Mouse (Mus musculus) megakaryocyte progenitor cell, adult 5-6 weeks (primary cell): ENCODE results near the gene Kxd1. TPM values are rescaled to one million over a fixed set of nuclear protein-coding genes. Genes with fewer than 3 reads are reported as not detected.

Experiments used
- ATAC-seq: replicated peaks from 2 replicates; pipeline ENCODE4 v1.8.0; 2016; ENCODE audit warnings: mild to moderate bottlenecking, moderate TSS enrichment, inconsistent platforms; ENCODE audit not compliant: poor library complexity
- total RNA-seq, 2 experiments: library from RNA; stranded (forward) in 1 of 2; stranded (reverse) in 1 of 2; fragments of 157-497, 149-512 nt in 1 of 2; fragments of 200-1000 nt in 1 of 2; gene quantifications; 2 replicates each; pipeline versions ENCODE4 v1.2.3 to v1.2.4; 2015 to 2017

Gene Kxd1
- total RNA-seq (2015) (88.0 and 106 TPM in 2 replicates), total RNA-seq (2017) (63.1 and 84.4 TPM in 2 replicates)

- peak; percentile 82 for ATAC-seq
These were observed at the start of gene Kxd1, which contains the start of gene Fkbp8 for GRCm38 (mm10) chr8:70527512-70528181. TSS of gene Kxd1 (minus strand) at chr8:70527956. TSS of gene Fkbp8 (plus strand) at chr8:70527724.

- no peak for ATAC-seq
These were observed 49.5 kb upstream of the Kxd1 start for GRCm38 (mm10) chr8:70577207-70577606.

GRCm38 (mm10) chr8:70574915-70575314 is 47.2 kb upstream of the Kxd1 start:
- peak; percentile 67 for ATAC-seq

GRCm38 (mm10) chr8:70574302-70574701 is 46.5 kb upstream of the Kxd1 start:
- ATAC-seq: no peak

- ATAC-seq: no peak
These were observed 43.2 kb upstream of the Kxd1 start for GRCm38 (mm10) chr8:70570990-70571389.

GRCm38 (mm10) chr8:70570360-70570759 is 42.6 kb upstream of the Kxd1 start:
- ATAC-seq: no peak

- ATAC-seq: peak; percentile 69
These were observed 37.8 kb upstream of the Kxd1 start for GRCm38 (mm10) chr8:70565561-70565960.

GRCm38 (mm10) chr8:70564696-70565235 is 37.0 kb upstream of the Kxd1 start:
- no peak for ATAC-seq

- ATAC-seq: no peak
These were observed 36.1 kb upstream of the Kxd1 start for GRCm38 (mm10) chr8:70563763-70564387.

- ATAC-seq: no peak
These were observed 35.0 kb upstream of the Kxd1 start for GRCm38 (mm10) chr8:70562802-70563201.

- peak; percentile 10 for ATAC-seq
These were observed 34.2 kb upstream of the Kxd1 start for GRCm38 (mm10) chr8:70561809-70562535.

- no peak for ATAC-seq
These were observed 33.6 kb upstream of the Kxd1 start for GRCm38 (mm10) chr8:70561357-70561756.

- no peak for ATAC-seq
These were observed 32.8 kb upstream of the Kxd1 start for GRCm38 (mm10) chr8:70560564-70560963.

GRCm38 (mm10) chr8:70560096-70560495 is 32.3 kb upstream of the Kxd1 start:
- peak; percentile 65 for ATAC-seq

GRCm38 (mm10) chr8:70558983-70559382 is 31.2 kb upstream of the Kxd1 start:
- ATAC-seq: no peak

- ATAC-seq: peak; percentile 51
These were observed 30.6 kb upstream of the Kxd1 start for GRCm38 (mm10) chr8:70558334-70558733.

- no peak for ATAC-seq
These were observed 27.5 kb upstream of the Kxd1 start for GRCm38 (mm10) chr8:70555079-70555747.

GRCm38 (mm10) chr8:70553740-70554139 is 26.0 kb upstream of the Kxd1 start:
- ATAC-seq: no peak

GRCm38 (mm10) chr8:70552836-70553235 is 25.1 kb upstream of the Kxd1 start:
- peak; percentile 51 for ATAC-seq

GRCm38 (mm10) chr8:70551558-70552161 is 23.9 kb upstream of the Kxd1 start:
- ATAC-seq: no peak
